Mouse (Mus musculus): Measurements from ENCODE around the gene Slc8a1. TPM values are rescaled to one million over a fixed set of nuclear protein-coding genes. Genes with fewer than 3 reads are reported as not detected.

The Slc8a1 gene
- polyA plus RNA-seq, 1 experiment, result 17.6 TPM

GRCm38 (mm10) chr17:81576893-81577292, 161.3 kb downstream of the Slc8a1 start:
- DNase-seq (ENCODE audit: low spot score), result no peak

DNA sequence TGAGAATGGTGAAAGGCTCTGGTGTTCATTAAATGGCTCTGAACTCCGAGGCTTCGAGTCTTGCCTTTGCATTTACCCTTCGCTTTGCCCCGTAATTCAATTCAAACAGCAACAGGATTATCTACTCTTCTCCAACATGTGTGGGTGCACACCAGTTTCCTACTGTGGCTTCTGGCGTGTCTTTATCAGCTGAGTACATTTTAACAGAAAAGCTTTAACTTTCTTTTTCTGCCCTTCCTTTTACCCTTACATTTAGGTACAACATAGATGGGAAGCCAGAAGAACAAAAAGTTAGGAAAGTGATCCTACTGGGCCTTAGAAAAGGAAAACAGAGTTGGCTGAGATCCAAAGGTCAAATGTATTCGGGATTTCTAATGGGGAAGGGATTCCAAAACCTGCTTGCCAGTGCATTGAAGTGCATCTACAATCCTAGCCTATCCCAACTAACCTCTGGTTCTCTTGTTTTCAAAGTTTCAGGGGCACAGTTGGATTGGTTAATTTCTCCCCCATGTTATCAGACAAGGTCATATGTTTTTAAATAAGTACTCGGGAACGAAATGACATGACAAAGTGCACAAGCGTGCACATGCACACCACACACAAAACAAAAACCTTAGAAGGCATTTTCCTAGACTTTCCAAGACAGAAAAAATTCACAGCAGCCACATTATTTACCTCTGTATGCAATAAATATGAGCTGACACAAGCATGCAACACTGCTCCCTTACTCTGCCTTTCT, 172.4 kb downstream of the Slc8a1 start:
- no peak for DNase-seq (ENCODE audit: low spot score)

- DNase-seq (ENCODE audit: low spot score), result no peak
Observed at GRCm38 (mm10) chr17:81554052-81554734, 184.0 kb downstream of the Slc8a1 start.

GRCm38 (mm10) chr17:81551856-81552635, 186.1 kb downstream of the Slc8a1 start:
- DNase-seq (ENCODE audit: low spot score), result no peak

GRCm38 (mm10) chr17:81550864-81551263, 187.3 kb downstream of the Slc8a1 start:
- no peak for DNase-seq (ENCODE audit: low spot score)

DNA sequence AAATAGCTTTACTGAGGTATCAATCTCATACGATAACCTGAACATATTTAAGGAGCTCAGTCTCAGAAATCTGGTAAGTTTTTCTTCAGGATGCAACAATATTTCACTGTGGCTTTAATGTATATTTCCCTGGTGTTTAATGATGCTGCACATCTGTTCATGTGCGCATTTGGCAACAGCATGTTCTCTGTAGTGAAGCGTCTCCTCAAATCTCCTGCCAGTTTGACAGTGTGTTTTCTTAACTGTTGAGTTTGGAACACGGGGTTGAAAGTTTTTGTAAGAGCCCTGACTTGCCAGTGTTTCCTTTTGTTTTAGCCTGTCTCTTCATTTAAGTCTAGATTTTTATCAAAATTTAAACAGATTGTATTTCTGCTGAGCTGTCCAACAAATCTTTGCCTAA, 190.2 kb downstream of the Slc8a1 start:
- no peak for DNase-seq (ENCODE audit: low spot score)

DNA sequence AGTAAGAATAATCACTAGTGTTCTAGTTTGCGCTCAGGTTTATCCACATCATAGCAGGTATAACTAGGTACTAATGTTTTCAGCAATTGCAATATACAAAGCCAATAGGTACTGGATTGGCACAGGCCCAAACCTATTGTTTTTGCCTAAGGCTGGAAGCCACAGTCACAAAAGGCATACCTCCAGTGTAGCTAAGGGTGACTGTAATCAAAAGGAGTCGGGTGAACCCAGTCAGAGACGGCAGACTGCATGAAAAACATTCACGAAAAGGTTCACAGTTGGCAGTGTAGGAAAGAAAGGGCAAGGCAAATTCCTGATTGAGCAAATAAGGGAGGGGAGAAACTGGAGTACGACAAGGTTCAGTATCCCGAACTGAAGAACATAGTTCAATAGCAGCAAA, 191.7 kb downstream of the Slc8a1 start:
- DNase-seq (ENCODE audit: low spot score), result no peak

GRCm38 (mm10) chr17:81546012-81546411, 192.2 kb downstream of the Slc8a1 start:
- no peak for DNase-seq (ENCODE audit: low spot score)

GRCm38 (mm10) chr17:81544926-81545325, 193.3 kb downstream of the Slc8a1 start:
- no peak for DNase-seq (ENCODE audit: low spot score)

GRCm38 (mm10) chr17:81542313-81543185, 195.6 kb downstream of the Slc8a1 start:
- no peak for DNase-seq (ENCODE audit: low spot score)

- DNase-seq (ENCODE audit: low spot score), result no peak
Observed at GRCm38 (mm10) chr17:81538163-81539160, 199.7 kb downstream of the Slc8a1 start.

DNA sequence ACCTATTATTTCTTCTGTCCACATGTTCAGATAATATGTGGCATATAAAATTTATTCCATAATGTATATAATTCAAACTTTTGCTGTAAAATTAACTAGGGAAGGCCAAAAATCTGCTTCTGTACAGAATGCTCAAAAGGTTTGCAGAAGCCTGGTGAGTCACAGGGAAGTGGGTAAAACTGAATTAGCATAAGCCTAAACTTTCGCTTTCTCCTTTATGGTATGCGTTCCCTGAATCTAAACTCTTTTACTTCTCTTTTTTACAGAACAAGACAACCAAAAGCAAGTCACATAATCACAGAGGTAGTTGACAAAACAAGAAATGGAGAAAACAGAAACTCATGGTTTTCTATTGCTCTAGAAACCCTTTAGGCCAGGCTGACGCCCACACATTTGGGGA, 202.1 kb downstream of the Slc8a1 start:
- no peak for DNase-seq (ENCODE audit: low spot score)

DNA sequence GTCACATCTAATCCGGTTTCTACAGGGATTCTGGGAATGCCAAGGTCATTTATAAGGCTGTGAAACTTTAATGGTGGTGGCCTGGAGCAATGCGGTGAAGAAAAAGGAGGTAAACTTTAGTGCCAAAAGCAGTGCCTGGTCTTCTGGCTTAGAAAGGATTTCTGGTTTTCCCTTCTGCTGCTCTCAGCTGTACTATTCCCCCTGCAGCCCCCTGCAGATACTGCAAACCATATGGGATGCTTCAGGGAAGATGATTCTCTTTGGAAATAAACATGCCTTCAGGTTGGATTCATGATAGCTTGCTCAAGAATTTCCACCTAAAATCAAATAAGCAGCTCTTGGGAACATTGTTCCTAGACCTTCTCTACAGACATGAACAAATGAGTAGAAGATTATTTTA, 208.3 kb downstream of the Slc8a1 start:
- DNase-seq (ENCODE audit: low spot score), result no peak

DNA sequence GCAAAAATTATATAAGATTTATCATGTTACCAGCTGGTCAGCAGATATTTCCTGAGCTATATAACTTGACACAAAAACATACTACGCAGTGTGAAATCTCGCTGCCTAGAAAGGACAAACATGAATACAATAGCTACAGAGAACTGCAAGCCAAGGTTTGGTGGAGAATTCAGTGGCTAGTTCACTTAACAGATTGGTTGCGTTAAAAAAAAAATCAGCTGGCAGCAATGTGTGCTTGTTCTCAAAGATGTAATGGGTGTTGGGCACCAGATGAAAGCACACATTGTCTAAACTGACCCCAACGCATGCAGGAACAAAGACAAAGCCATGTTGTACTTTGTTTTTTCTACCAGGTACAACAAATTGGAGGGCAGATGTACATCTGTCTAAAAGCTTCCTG, 209.2 kb downstream of the Slc8a1 start:
- no peak for DNase-seq (ENCODE audit: low spot score)

DNA sequence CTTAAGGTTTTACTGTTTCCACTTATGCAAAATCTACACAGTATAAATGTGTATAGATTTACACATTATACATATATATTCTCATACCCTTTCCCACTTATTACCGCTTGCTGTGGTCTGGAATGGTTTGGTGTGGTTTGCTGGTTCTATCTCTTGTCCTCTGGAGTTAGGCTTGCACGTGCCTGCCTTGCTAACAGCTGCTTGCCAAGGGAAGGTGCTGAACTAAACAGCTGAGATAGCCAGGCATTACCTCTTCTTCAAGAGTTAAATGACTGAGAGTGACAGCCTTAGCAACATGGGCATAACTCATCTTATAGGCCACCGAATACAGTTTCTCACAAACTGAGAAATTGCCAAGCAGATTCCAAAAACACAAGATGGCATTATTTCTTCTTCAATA, 211.7 kb downstream of the Slc8a1 start:
- no peak for DNase-seq (ENCODE audit: low spot score)

- no peak for DNase-seq (ENCODE audit: low spot score)
Observed at GRCm38 (mm10) chr17:81524826-81525225, 213.4 kb downstream of the Slc8a1 start.

- no peak for DNase-seq (ENCODE audit: low spot score)
Observed at GRCm38 (mm10) chr17:81523943-81524342, 214.2 kb downstream of the Slc8a1 start.

DNA sequence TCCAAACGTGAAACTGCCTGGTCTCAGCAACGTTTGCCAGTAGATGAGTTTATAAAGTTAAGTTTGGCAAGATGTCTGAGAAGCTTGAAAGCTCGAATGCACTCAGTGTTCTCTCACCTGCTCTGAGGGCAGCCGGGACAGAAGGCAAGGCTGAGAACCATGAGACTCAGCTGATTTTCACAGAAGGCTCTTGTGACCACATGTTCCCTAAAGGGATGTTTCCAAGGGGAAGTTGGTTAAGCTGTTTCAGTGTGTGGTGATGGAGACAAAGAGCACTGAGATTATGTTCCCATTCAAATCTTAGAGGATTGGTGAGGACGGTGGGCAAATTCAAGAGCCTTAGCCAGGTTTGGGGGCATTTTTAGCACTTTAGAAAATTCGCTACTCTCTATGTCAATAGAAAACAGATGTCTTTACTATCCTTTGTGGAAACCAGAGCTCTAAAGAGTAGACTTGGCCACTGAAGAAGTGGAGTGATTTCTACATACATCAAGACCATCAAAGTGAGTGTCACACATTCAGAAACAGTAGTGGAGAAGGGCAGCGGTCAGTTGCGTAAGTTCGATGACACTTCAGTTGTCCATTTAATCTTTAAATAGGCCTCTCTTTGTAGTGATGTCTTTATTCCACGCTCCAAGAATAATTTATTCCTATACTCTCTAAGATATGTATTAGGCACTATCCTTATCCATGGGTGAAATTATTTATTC, 219.7 kb downstream of the Slc8a1 start:
- no peak for DNase-seq (ENCODE audit: low spot score)

DNA sequence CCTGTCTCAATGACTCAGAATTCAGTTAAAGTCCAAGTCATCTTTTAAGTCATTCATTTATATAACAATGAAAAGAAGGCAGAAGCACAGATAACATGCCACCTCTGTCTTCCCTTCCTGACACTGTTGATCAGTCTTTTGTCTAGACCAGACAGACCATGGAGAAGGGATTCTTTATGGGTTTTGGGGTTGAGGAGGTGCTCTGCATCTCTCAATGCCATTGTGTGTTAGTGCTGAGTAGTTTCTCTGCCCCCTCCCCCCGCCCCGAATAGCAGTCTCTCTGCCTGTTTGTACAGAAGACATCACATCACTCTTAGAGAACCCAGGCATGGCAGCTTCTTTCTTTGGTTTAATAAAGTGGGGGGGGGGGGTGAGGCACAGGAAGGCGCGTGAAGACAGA, 222.0 kb downstream of the Slc8a1 start:
- DNase-seq (ENCODE audit: low spot score), result no peak

DNA sequence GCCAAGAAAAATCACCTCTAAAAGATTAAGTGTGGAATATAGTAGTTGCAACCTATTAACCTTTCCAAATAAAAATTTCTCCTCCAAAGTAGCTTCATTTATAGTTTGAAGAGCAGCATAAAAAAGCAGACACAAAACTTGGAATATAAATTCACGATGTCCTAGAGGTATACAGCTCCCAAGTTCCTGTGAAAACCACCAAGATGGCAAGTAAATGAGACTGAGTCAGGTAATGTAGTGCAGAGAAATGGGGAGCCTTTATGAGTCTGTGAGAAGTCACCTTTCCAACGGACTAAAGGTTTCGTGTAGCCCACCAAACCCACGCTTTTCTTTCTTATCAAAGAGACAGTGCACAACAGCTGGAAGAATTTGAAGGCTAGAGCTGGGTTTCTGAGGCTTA, 224.2 kb downstream of the Slc8a1 start:
- no peak for DNase-seq (ENCODE audit: low spot score)

All from urinary bladder, adult 2 months (tissue).